Mouse (Mus musculus) lung, embryonic 16.5 days (tissue): Measurements from ENCODE around the gene Hdac4. TPM values are rescaled to one million over a fixed set of nuclear protein-coding genes. Genes with fewer than 3 reads are reported as not detected.

ENCODE experiments used
- ATAC-seq: fragments of 200-750 bp; cut with Nextera tagmentation; 2 replicates; pipeline ENCODE4 v1.8.0; 2017; ENCODE audit warnings: low read depth, mild to moderate bottlenecking, moderate library complexity
- H3K27ac ChIP-seq: fragments of 300-500 bp; sonication (generic); 2 replicates; pipeline ENCODE4 v1.5.1; 2014; ENCODE audit warnings: mild to moderate bottlenecking, control low read depth, low read length
- H3K27me3 ChIP-seq: fragments of 300-500 bp; sonication (generic); 2 replicates; pipeline ENCODE4 v1.6.1; 2014; ENCODE audit warnings: low read depth, low read length, mixed read lengths; ENCODE audit not compliant: control insufficient read depth, insufficient read depth
- H3K36me3 ChIP-seq: fragments of 300-500 bp; sonication (generic); 2 replicates; pipeline ENCODE4 v1.6.1; 2014; ENCODE audit warnings: low read length; ENCODE audit not compliant: control insufficient read depth, insufficient read depth
- H3K4me1 ChIP-seq: fragments of 300-500 bp; sonication (generic); replicated peaks from 2 replicates; pipeline ENCODE4 v1.6.1; 2014; ENCODE audit warnings: low read length, mixed read lengths; ENCODE audit not compliant: control insufficient read depth, insufficient read depth
- H3K4me2 ChIP-seq: fragments of 300-500 bp; sonication (generic); 2 replicates; pipeline ENCODE4 v1.6.1; 2014; ENCODE audit warnings: low read depth, low read length, control low read depth
- H3K4me3 ChIP-seq: fragments of 300-500 bp; sonication (generic); 2 replicates; pipeline ENCODE4 v1.5.1; 2014; ENCODE audit warnings: mild to moderate bottlenecking, low read length, control low read depth
- H3K9ac ChIP-seq: fragments of 300-500 bp; sonication (generic); 2 replicates; pipeline ENCODE4 v1.6.1; 2014; ENCODE audit warnings: low read length, control low read depth
- H3K9me3 ChIP-seq: fragments of 300-500 bp; sonication (generic); 2 replicates; pipeline ENCODE4 v1.6.1; 2016; ENCODE audit warnings: low read length; ENCODE audit not compliant: control insufficient read depth
- WGBS: fragments of 180-500 bp; shearing (Covaris S2); extraction: QIAGEN DNeasy Blood & Tissue Kit; methylation state at CpG from one replicate; pipeline ENCODE4 v1.1.7; 2014; 5-methylcytosine and 5-hydroxymethylcytosine counted together
- polyA plus RNA-seq: library from polyadenylated mRNA; unstranded; fragments of >200 nt; fragmentation: Nextera tagmentation; extraction: Ambion mirVana; gene quantifications from 2 replicates; pipeline ENCODE4 v1.2.1, GENCODE M21; 2015

Gene Hdac4
- polyA plus RNA-seq, 1 experiment from 2014 or later: 15.6 TPM

DNA sequence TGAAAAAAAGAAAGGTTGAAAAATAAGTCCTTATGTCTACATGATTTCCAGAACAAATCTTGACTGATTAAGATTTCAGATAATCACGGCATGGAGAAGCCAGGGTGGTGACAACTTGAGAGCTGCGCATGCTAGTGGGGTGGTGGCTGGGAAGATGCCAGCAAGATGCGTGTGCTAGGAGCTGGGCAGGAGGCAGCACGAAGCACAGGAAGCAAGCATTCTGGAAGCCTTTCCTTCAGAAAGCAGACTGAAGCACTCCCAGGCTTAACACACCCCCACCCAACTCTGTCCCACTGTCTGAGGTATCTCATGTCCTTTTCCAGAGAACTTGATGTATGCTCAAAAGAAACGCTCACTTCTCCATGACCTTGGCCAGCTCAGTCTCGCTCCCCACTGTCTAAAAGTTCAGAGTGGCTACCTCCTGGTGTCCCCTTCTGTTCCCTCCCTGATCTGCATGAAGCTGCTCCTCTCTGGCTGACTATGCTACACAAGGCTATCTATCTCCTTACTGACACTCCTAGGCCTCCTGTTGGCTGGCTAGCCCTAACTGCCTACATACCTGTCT is 52.1 kb downstream of the Hdac4 start:
- 70% methylated on average over 6 of the region's 6 CpGs for WGBS
- Histone ChIP-seq H3K36me3 (no peaks in the 10 kb centered on the region), H3K27ac (no peak overlapping the region), H3K9me3 (no peaks in the 10 kb centered on the region), H3K4me1 (peaks cover 2% of the 10 kb centered on the region), H3K4me3 (no peak overlapping the region), H3K4me2 (no peak overlapping the region), H3K27me3 (no peaks in the 10 kb centered on the region), H3K9ac (no peak overlapping the region)
- no peak for ATAC-seq

DNA sequence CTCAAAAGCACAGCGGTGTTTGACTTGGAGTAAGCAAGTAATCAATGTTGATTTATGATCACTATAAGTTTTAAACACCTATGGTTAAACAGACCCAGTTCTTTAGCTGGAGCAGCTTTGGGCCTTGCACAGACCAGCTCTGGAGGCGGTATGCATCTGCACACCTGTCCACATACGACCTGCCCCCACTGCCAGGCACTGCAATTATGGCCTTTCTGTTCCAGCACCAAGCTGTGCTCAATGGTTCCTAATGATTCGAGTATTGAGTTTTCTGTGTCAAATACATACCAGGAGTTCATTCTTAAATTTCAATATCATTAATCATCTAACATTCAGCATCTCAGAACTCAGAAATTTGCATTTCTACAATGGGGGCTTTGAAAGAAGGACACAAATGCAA is 52.7 kb downstream of the Hdac4 start:
- no peak overlapping the region for H3K27ac ChIP-seq
- no peak for ATAC-seq
- H3K4me1 ChIP-seq: peaks cover 2% of the 10 kb centered on the region
- H3K27me3 ChIP-seq: no peaks in the 10 kb centered on the region
- H3K4me2 ChIP-seq: no peak overlapping the region
- WGBS: 82% methylated on average over 4 of the region's 4 CpGs
- no peaks in the 10 kb centered on the region for H3K36me3 ChIP-seq
- no peaks in the 10 kb centered on the region for H3K9me3 ChIP-seq
- no peak overlapping the region for H3K9ac ChIP-seq
- no peak overlapping the region for H3K4me3 ChIP-seq

DNA sequence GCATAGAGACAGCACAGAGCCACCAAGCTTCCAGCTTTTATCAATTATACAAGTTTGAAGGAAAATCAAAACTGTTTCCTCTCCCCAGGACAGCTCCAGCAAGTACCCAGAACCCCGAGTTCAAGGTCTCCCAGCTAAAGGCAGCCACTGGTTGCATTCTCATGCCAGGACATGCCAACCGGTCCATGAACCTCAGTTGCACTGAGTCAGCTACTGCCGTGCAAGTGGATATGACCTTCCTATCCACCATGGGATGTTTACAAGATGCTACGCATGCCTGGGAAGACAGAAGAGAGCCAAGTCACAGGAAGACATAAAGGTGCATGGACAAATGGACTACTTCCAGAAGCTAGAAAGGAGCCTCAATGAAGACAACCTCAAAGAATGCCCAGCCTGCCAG is 56.5 kb downstream of the Hdac4 start:
- no peak for ATAC-seq
- H3K4me1 ChIP-seq: peaks cover 4% of the 10 kb centered on the region

DNA sequence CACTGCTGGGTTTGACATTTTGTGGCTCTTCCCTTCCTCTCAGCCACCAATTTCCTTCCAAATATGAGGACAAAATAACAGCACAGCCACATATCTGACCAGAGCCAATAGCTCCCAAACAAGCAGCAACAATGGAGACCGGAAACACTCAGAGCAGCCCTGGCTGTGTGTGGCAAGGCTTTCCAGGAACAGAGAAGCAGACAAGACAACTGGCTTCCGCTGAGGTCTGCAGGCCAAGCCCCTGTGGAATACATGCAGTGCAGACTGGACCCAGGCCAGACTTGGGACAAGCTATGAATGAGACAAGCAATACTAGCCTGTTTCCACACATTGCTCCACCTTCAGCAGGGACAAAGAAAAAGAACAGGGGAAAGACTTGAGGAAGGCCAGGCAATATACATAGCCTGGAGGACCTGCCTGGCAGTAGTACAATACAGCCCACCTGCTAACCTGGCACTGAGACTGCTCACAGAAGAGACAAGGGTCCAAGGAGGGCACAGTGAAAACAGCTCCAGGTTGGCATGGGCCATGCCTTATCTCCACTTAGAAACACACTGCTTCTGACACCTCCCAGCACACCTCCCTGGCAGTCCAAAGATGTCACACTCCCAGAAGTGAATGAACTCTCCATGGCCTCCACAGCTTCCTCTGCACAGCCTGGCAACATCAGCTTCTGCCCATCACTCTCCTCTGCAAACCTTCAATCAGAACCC is 58.2 kb downstream of the Hdac4 start:
- Histone ChIP-seq H3K9me3 (no peaks in the 10 kb centered on the region), H3K36me3 (no peaks in the 10 kb centered on the region), H3K27me3 (no peaks in the 10 kb centered on the region), H3K4me3 (no peak overlapping the region), H3K27ac (0 out of 2 replicates have a peak overlapping the region, but pooled peaks have one; percentile 10), H3K9ac (no peak overlapping the region), H3K4me1 (peaks cover 4% of the 10 kb centered on the region), H3K4me2 (no peak overlapping the region)
- WGBS: 66% methylated on average over 2 of the region's 2 CpGs
- peak; percentile 68 for ATAC-seq

More for the DNA sequence above, 56.5 kb downstream of the Hdac4 start:
- H3K9ac ChIP-seq: no peak overlapping the region
- no peak overlapping the region for H3K4me2 ChIP-seq
- 85% methylated on average over 4 of the region's 4 CpGs for WGBS
- H3K27me3 ChIP-seq: no peaks in the 10 kb centered on the region
- no peaks in the 10 kb centered on the region for H3K36me3 ChIP-seq
- no peak overlapping the region for H3K27ac ChIP-seq
- no peaks in the 10 kb centered on the region for H3K9me3 ChIP-seq
- no peak overlapping the region for H3K4me3 ChIP-seq

DNA sequence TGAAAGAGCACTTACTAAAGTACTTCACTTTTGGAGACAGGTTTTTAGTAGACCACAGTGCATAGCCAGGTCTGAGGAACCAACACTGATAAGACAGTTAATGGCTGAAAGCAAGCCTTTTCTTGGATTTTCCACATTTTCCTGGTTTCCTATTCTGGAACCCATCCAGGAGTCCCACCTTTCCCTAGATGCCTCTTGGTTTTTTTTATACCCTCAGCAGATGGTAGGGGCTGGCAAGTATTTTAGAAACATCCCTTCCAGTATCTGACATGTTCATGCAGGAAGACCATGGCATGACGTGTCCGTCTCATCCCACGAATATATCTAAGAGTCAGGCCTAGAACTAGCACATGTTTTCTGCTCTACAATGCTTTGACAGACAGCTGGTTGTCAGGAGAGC is 59.1 kb downstream of the Hdac4 start:
- Histone ChIP-seq H3K4me2 (no peak overlapping the region), H3K36me3 (no peaks in the 10 kb centered on the region), H3K4me3 (no peak overlapping the region), H3K9me3 (no peaks in the 10 kb centered on the region), H3K27me3 (no peaks in the 10 kb centered on the region), H3K4me1 (peaks cover 4% of the 10 kb centered on the region), H3K9ac (no peak overlapping the region), H3K27ac (no peak overlapping the region)
- no peak for ATAC-seq
- 90% methylated on average over 3 of the region's 3 CpGs for WGBS

DNA sequence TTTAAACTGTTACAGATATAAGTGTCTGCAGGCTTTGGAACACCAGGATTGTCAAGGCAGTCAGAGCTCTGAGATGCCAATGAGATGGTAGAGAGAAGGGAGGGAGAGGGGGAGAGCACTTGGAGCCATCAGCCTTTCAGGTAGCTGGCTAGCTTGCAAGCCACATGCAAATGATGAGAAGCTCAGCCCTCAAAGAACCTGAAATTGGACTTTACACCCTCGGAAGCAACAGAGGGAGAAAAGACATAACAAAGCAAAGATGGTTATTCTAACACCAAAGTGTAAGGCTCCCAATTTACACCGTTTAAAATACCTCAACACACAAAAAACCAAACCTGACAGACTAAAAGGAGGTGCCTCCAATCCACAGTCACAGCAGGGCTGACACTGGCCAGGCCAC is 63.3 kb downstream of the Hdac4 start:
- no peak overlapping the region for H3K4me3 ChIP-seq
- no peaks in the 10 kb centered on the region for H3K36me3 ChIP-seq
- H3K4me1 ChIP-seq: peaks cover 8% of the 10 kb centered on the region
- no peaks in the 10 kb centered on the region for H3K9me3 ChIP-seq
- no peak overlapping the region for H3K27ac ChIP-seq
- ATAC-seq: no peak
- H3K27me3 ChIP-seq: no peaks in the 10 kb centered on the region
- WGBS: 46% methylated on average over 2 of the region's 2 CpGs
- no peak overlapping the region for H3K9ac ChIP-seq
- no peak overlapping the region for H3K4me2 ChIP-seq

DNA sequence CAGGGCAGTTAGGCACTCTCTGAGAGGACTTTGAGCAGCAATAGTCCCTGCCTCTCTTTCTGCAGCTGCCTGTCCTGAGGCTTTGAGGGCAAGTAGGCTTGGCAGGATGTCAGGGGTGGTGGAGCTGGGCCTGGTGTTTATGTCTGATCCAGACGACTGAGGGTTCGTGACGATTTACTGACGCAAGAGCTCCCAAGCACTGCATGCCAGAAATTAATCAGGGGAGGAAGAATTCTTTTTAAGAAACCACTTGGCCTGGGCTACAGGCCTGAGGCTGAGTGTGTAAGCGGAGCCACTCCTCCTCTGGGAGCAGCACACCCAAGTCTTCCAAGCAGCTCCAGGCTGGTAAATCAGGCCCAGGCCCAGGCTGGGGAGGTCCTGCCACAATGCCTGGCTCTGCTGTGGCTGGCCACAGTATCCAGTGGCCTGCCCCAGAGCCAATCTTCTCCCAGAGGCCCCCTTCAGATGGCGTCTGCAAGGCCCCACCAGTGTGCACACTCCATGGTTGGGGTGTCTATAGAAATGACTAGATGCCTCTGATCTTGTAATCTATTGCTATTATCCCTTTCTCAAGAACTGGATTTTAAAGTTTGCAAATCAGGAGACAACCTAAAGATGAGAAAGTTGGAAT is 64.9 kb downstream of the Hdac4 start:
- Histone ChIP-seq H3K36me3 (no peaks in the 10 kb centered on the region), H3K4me2 (no peak overlapping the region), H3K27me3 (no peaks in the 10 kb centered on the region), H3K9me3 (no peaks in the 10 kb centered on the region), H3K9ac (0 out of 2 replicates have a peak overlapping the region, but pooled peaks have one; percentile 13), H3K4me3 (no peak overlapping the region), H3K27ac (peak overlapping the region; percentile 70), H3K4me1 (peaks cover 8% of the 10 kb centered on the region)
- WGBS: 31% methylated on average over 6 of the region's 6 CpGs
- ATAC-seq: peak; percentile 93

DNA sequence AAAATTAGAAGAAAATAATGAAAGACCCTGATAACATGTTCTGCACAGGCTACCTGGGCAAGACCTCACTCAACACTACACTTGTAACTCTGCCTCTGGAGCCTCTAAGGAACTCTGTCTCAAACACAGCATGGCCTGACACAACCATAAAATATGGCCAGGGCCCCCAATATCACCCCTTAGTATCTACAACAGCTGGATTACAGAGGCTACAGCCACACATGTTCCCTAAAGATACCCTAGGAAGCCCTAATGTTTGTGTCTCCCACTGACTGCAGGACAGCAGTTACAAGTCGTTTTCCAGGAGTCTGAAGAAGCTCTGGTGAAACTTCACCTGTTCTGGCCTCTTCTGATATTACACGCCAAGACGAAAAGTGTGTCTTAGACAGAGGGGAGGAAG is 65.7 kb downstream of the Hdac4 start:
- WGBS: 84% methylated on average over 3 of the region's 3 CpGs
- ATAC-seq: no peak
- Histone ChIP-seq H3K4me1 (peaks cover 8% of the 10 kb centered on the region), H3K4me3 (no peak overlapping the region), H3K27me3 (no peaks in the 10 kb centered on the region), H3K27ac (peak overlapping the region; percentile 36), H3K9me3 (no peaks in the 10 kb centered on the region), H3K36me3 (no peaks in the 10 kb centered on the region), H3K9ac (no peak overlapping the region), H3K4me2 (no peak overlapping the region)

DNA sequence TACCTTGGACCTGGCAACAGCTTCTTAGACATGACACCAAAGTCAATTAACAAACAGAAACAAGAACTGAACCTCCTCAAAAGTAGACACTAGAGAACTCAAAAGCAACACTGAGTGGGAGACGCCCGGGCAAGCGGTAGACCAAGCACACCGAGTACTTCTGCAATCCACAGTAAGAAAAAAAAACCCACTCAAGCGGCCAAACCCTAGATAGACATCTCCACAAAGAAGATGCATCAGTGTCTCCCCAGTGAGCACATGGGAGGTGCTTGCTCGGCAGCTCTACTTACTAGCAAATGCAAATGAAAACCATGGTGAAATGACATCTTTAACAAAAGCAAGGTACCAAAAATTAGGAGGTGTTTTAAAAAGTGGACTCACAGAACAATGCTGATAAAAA is 67.7 kb downstream of the Hdac4 start:
- Histone ChIP-seq H3K4me2 (no peak overlapping the region), H3K4me1 (peaks cover 8% of the 10 kb centered on the region), H3K4me3 (no peak overlapping the region), H3K27me3 (no peaks in the 10 kb centered on the region), H3K9me3 (no peaks in the 10 kb centered on the region), H3K9ac (no peak overlapping the region), H3K36me3 (no peaks in the 10 kb centered on the region), H3K27ac (no peak overlapping the region)
- WGBS: 75% methylated on average over 6 of the region's 6 CpGs
- no peak for ATAC-seq
